Mouse (Mus musculus): ENCODE data around the gene Slc35f4. TPM values are rescaled to one million over a fixed set of nuclear protein-coding genes. Genes with fewer than 3 reads are reported as not detected.

Slc35f4 gene
- total RNA-seq (2014; rRNA removed) = not detected in 2 replicates
- polyA plus RNA-seq (2012; rRNA removed) = not detected in 2 replicates

GRCm38 (mm10) chr14:49525931-49526291, at the start of gene Slc35f4:
Slc35f4 (minus strand) TSS chr14:49526046.
- no peaks in the 10 kb centered on the region for H3K4me1 ChIP-seq (ENCODE audit: control insufficient read depth, insufficient read depth, low read length)
- 18% methylated on average over 6 of the region's 6 CpGs for WGBS
- no peak within 1 kb of the TSS for H3K9ac ChIP-seq (ENCODE audit: low read depth, low read length)
- no peak within 1 kb of the TSS for H3K27ac ChIP-seq (replicated peaks; ENCODE audit: insufficient read depth, low read depth, low read length)
- peaks cover 4% of the 10 kb centered on the region; the same call in 1 of the 2 replicates for H3K27me3 ChIP-seq (ENCODE audit: control insufficient read depth, insufficient read depth, low read length)
- H3K36me3 ChIP-seq (ENCODE audit: control insufficient read depth, insufficient read depth, low read length) = no peaks in the 10 kb centered on the region
- no peaks in the 10 kb centered on the region for H3K79me2 ChIP-seq (ENCODE audit: control insufficient read depth, insufficient read depth, low read length)
- TF ChIP-seq POLR2A (IDR thresholded peaks at IDR 0.05; ENCODE audit: extremely low read depth, insufficient read depth, low read length) (no peak), CTCF (IDR thresholded peaks at IDR 0.05; ENCODE audit: low read depth, low read length) (no peak)
- H3K4me3 ChIP-seq (ENCODE audit: insufficient read depth, low read depth, low read length) = no peak within 1 kb of the TSS
- no peak for DNase-seq (ENCODE audit: extremely low read depth, low read depth, low spot score)

- Histone ChIP-seq H3K27ac (replicated peaks; ENCODE audit: insufficient read depth, low read depth, low read length) (no peak overlapping the region), H3K4me3 (ENCODE audit: insufficient read depth, low read depth, low read length) (no peak overlapping the region), H3K27me3 (ENCODE audit: control insufficient read depth, insufficient read depth, low read length) (no peaks in the 10 kb centered on the region), H3K36me3 (ENCODE audit: control insufficient read depth, insufficient read depth, low read length) (no peaks in the 10 kb centered on the region), H3K79me2 (ENCODE audit: control insufficient read depth, insufficient read depth, low read length) (no peaks in the 10 kb centered on the region), H3K4me1 (ENCODE audit: control insufficient read depth, insufficient read depth, low read length) (no peaks in the 10 kb centered on the region), H3K9ac (ENCODE audit: low read depth, low read length) (no peak overlapping the region)
- TF ChIP-seq POLR2A (IDR thresholded peaks at IDR 0.05; ENCODE audit: extremely low read depth, insufficient read depth, low read length) (no peak), CTCF (IDR thresholded peaks at IDR 0.05; ENCODE audit: low read depth, low read length) (no peak)
- DNase-seq (ENCODE audit: extremely low read depth, low read depth, low spot score) = no peak
Measured at GRCm38 (mm10) chr14:49568369-49568768, 42.5 kb upstream of the Slc35f4 start.

GRCm38 (mm10) chr14:49560706-49561105, 34.9 kb upstream of the Slc35f4 start:
- 61% methylated on average over 2 of the region's 2 CpGs for WGBS
- Histone ChIP-seq H3K9ac (ENCODE audit: low read depth, low read length) (no peak overlapping the region), H3K4me3 (ENCODE audit: insufficient read depth, low read depth, low read length) (no peak overlapping the region), H3K79me2 (ENCODE audit: control insufficient read depth, insufficient read depth, low read length) (no peaks in the 10 kb centered on the region), H3K27me3 (ENCODE audit: control insufficient read depth, insufficient read depth, low read length) (no peaks in the 10 kb centered on the region), H3K36me3 (ENCODE audit: control insufficient read depth, insufficient read depth, low read length) (no peaks in the 10 kb centered on the region), H3K4me1 (ENCODE audit: control insufficient read depth, insufficient read depth, low read length) (no peaks in the 10 kb centered on the region), H3K27ac (replicated peaks; ENCODE audit: insufficient read depth, low read depth, low read length) (no peak overlapping the region)
- DNase-seq (ENCODE audit: extremely low read depth, low read depth, low spot score) = no peak
- no peak for TF ChIP-seq CTCF (IDR thresholded peaks at IDR 0.05; ENCODE audit: low read depth, low read length)
- no peak for TF ChIP-seq POLR2A (IDR thresholded peaks at IDR 0.05; ENCODE audit: extremely low read depth, insufficient read depth, low read length)

GRCm38 (mm10) chr14:49540104-49540503, 14.3 kb upstream of the Slc35f4 start:
- 37% methylated on average over 1 of the region's 1 CpGs for WGBS
- Histone ChIP-seq H3K27ac (replicated peaks; ENCODE audit: insufficient read depth, low read depth, low read length) (no peak overlapping the region), H3K4me1 (ENCODE audit: control insufficient read depth, insufficient read depth, low read length) (no peaks in the 10 kb centered on the region), H3K79me2 (ENCODE audit: control insufficient read depth, insufficient read depth, low read length) (no peaks in the 10 kb centered on the region), H3K9ac (ENCODE audit: low read depth, low read length) (no peak overlapping the region), H3K4me3 (ENCODE audit: insufficient read depth, low read depth, low read length) (no peak overlapping the region), H3K36me3 (ENCODE audit: control insufficient read depth, insufficient read depth, low read length) (no peaks in the 10 kb centered on the region), H3K27me3 (ENCODE audit: control insufficient read depth, insufficient read depth, low read length) (no peaks in the 10 kb centered on the region)
- peak; percentile 1 for DNase-seq (ENCODE audit: extremely low read depth, low read depth, low spot score)
- TF ChIP-seq CTCF (IDR thresholded peaks at IDR 0.05; ENCODE audit: low read depth, low read length) = no peak

- no peaks in the 10 kb centered on the region for H3K79me2 ChIP-seq (ENCODE audit: control insufficient read depth, insufficient read depth, low read length)
- H3K27me3 ChIP-seq (ENCODE audit: control insufficient read depth, insufficient read depth, low read length) = peaks cover 4% of the 10 kb centered on the region; the same call in 1 of the 2 replicates
- no peaks in the 10 kb centered on the region for H3K4me1 ChIP-seq (ENCODE audit: control insufficient read depth, insufficient read depth, low read length)
- peak; percentile 2 for DNase-seq (ENCODE audit: extremely low read depth, low read depth, low spot score)
- no peak overlapping the region for H3K9ac ChIP-seq (ENCODE audit: low read depth, low read length)
- H3K27ac ChIP-seq (replicated peaks; ENCODE audit: insufficient read depth, low read depth, low read length) = no peak overlapping the region
- H3K36me3 ChIP-seq (ENCODE audit: control insufficient read depth, insufficient read depth, low read length) = no peaks in the 10 kb centered on the region
- TF ChIP-seq POLR2A (IDR thresholded peaks at IDR 0.05; ENCODE audit: extremely low read depth, insufficient read depth, low read length) (no peak), CTCF (IDR thresholded peaks at IDR 0.05; ENCODE audit: low read depth, low read length) (no peak)
- 2% methylated on average over 63 of the region's 63 CpGs for WGBS
- no peak overlapping the region for H3K4me3 ChIP-seq (ENCODE audit: insufficient read depth, low read depth, low read length)
Measured at GRCm38 (mm10) chr14:49525176-49525930, 493 bp downstream of the Slc35f4 start.

- Histone ChIP-seq H3K27me3 (ENCODE audit: control insufficient read depth, insufficient read depth, low read length) (peaks cover 4% of the 10 kb centered on the region; the same call in 1 of the 2 replicates), H3K79me2 (ENCODE audit: control insufficient read depth, insufficient read depth, low read length) (no peaks in the 10 kb centered on the region), H3K4me3 (ENCODE audit: insufficient read depth, low read depth, low read length) (no peak overlapping the region), H3K9ac (ENCODE audit: low read depth, low read length) (no peak overlapping the region), H3K4me1 (ENCODE audit: control insufficient read depth, insufficient read depth, low read length) (no peaks in the 10 kb centered on the region), H3K36me3 (ENCODE audit: control insufficient read depth, insufficient read depth, low read length) (no peaks in the 10 kb centered on the region), H3K27ac (replicated peaks; ENCODE audit: insufficient read depth, low read depth, low read length) (no peak overlapping the region)
- no peak for DNase-seq (ENCODE audit: extremely low read depth, low read depth, low spot score)
- TF ChIP-seq POLR2A (IDR thresholded peaks at IDR 0.05; ENCODE audit: extremely low read depth, insufficient read depth, low read length) (no peak), CTCF (IDR thresholded peaks at IDR 0.05; ENCODE audit: low read depth, low read length) (no peak)
- WGBS = 66% methylated on average over 8 of the region's 8 CpGs
Measured at GRCm38 (mm10) chr14:49524665-49525064, 1.2 kb downstream of the Slc35f4 start.
